Mouse (Mus musculus): ENCODE data around the gene Ints2. TPM values are rescaled to one million over a fixed set of nuclear protein-coding genes. Genes with fewer than 3 reads are reported as not detected.

The Ints2 gene
- 19.5 TPM for polyA plus RNA-seq (2015; fragmentation: Illumina TruSeq; extraction: RNeasy Lipid Tissue Mini Kit (QIAGEN cat#74804); ENCODE audit: insufficient read depth, low replicate concordance)

DNA sequence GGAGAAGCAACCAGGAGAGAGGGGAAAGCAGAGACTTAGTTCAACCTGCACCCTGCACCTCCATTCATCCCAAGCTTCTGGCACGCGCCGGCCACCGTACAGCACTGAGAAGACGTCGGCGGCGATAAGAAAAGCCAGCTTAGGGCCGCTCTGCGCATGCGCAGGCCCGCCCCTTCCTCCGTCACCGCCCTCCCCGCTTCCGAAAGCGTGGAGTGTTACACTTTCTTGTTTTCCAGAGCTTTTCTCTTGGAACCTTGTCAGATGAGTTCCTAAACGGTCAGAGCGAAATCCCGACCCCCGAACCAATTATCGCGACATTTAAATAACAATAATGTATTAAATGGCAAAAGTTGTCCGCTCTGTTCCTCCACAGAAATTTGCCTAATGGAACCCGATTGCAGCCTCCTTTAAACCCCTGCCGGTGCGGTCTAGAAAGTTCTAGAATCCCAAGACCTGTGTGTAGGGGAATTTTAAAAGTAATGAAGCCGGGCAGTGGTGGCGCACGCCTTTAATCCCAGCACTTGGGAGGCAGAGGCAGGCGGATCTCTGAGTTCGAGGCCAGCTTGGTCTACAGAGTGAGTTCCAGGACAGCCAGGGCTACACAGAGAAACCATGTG, at the start of gene Ints2:
Gene Ints2, minus strand, starts transcription at position 116 of the 617 bp plus-strand sequence.

DNA sequence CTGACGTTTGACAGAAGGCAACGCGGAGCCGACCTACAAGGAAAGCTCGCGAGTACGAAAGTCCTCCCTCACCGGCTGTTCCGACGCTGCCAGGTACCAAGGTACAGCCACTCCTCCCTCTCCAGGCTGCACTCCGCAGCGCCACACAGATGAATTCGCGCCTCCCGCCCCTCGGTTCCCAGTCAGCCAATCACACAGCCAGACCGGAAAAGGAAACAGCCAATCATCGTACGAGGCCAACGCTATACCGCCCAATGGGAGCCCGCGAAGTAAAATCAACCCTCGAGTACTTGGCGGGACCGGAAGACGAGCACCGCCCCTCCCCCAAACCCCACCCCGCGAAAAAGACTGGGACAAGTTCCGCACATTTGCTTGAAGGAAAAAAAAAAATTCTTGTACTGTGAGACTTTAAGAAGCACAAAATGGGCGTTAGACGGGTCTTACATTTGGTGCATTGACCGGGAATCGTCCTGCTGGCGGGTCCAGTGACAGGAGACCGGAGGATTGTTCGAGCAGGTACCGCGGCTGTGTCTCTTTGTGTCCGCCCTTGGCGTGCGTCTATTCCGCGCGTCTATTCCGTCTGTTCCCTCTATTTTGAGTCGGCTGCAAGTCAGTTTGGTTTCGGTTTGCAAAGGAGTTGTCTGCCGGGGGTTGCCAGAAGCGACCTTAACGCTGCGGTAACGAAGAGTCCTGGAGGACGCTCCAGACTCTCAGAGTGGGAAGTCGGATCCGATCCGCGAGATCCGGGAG, 56.2 kb downstream of the Ints2 start, which contains the start of gene Brip1:
Gene Brip1, minus strand, starts transcription at position 157 of the 750 bp plus-strand sequence.

Other genes starting within 250 kb of the Ints2 start
- 3.5 TPM for gene Brip1, start 56.4 kb downstream of the Ints2 start, polyA plus RNA-seq (2015; fragmentation: Illumina TruSeq; extraction: RNeasy Lipid Tissue Mini Kit (QIAGEN cat#74804); ENCODE audit: insufficient read depth, low replicate concordance)
- gene Med13, start 100.0 kb upstream of the Ints2 start, polyA plus RNA-seq (2015; fragmentation: Illumina TruSeq; extraction: RNeasy Lipid Tissue Mini Kit (QIAGEN cat#74804); ENCODE audit: insufficient read depth, low replicate concordance): 92.9 TPM
- gene Rnft1, start 227.1 kb upstream of the Ints2 start, polyA plus RNA-seq (2015; fragmentation: Illumina TruSeq; extraction: RNeasy Lipid Tissue Mini Kit (QIAGEN cat#74804); ENCODE audit: insufficient read depth, low replicate concordance): 37.6 TPM

All from spleen, adult 10 weeks (tissue).